Mouse (Mus musculus) ES-E14 (cell line): ENCODE data around the gene Sdad1.

Experiments
- HCFC1 ChIP-seq: IDR thresholded peaks from 2 replicates; pipeline ENCODE4 v1.6.1; 2012; ENCODE audit warnings: low read length, inconsistent platforms, borderline replicate concordance; ENCODE audit not compliant: insufficient read depth
- MAFK ChIP-seq: IDR thresholded peaks from 2 replicates; pipeline ENCODE4 v1.6.1; 2014; ENCODE audit warnings: mild to moderate bottlenecking, low read depth, low read length, inconsistent platforms; ENCODE audit not compliant: insufficient read depth
- ZC3H11A ChIP-seq: IDR thresholded peaks from 2 replicates; pipeline ENCODE4 v1.6.1; 2012; ENCODE audit warnings: low read depth, mild to moderate bottlenecking, inconsistent platforms, low read length, borderline replicate concordance
- ZNF384 ChIP-seq: IDR thresholded peaks from 2 replicates; pipeline ENCODE4 v1.6.1; 2012; ENCODE audit warnings: low read depth, low read length, inconsistent platforms

DNA sequence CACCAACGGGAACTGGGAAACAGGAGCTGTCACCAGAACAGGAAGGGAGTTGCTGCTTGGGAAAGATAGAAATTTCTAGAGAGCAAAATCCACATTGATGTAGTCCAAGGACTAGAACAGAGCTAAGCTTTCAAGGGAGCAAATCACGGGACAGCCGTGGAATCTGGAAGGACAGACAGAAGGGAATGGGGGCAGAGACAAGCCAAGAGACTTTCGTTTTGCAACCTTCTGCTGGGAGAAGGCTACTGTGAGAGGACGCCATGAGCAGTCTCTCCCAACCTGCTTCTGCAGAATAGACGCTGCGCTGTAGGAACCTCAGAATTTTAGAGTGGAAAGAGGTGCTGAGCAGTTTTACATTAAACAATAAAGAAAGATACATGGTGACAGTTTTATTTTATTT is 39.5 kb upstream of the Sdad1 start:
- TF ChIP-seq HCFC1: no peak
- TF ChIP-seq ZNF384: no peak
- no peak for TF ChIP-seq ZC3H11A
- no peak for TF ChIP-seq MAFK
